Mouse (Mus musculus): ENCODE data around the gene Ccdc84. TPM values are rescaled to one million over a fixed set of nuclear protein-coding genes. Genes with fewer than 3 reads are reported as not detected.
A peak's percentile ranks its signal among the peaks of the same experiment; 100 is the strongest.
"Not testable (repeated sequence)": the region's sequence is repeated elsewhere in the genome, so short reads cannot be mapped to it uniquely, and the experiment has no call there.

The Ccdc84 gene
- polyA plus RNA-seq, 1 experiment from 2014 or later, result 36.7 TPM

DNA sequence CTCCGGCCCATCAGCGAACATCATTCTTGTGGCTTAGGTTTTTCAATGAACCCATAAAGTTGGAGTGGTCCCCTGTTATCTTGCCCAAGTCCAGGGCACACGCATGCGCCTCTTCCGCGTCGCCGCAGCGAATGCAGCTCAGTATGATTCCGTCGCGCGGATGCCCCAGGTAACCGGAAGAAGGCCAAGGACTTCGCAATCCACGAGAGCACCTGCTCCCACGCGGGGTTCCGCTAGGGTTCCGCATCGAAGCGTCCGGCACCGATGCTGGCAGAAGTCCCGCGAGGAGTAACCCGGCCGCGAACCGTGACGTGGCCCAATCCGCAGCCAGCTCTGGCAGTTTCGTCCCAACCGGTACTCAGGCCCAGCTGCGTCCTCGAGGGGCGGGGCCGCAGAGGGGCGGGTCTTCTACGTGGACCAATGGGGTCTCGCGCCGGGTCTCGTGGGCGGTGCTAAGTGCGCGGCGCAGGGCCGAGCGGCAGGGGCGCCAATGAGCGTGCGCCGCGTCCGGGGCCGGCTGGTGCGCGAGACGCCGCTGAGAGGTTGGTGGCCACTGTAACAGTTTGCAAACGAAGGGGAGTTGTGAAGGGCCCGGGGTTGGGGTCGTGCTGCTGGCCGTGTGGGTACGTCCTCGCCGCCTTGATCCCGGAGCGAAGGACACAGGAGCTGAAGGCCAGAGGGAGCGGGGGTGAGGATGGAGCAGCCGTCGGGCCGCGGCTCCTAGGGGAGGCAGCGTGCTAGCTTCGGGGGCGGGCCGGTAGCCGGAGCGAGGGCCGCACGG lies 39.1 kb downstream of the Ccdc84 start, which contains the start of gene Hyou1:
Gene Hyou1 (plus strand): TSS at position 437 of the 781 bp plus-strand sequence.
- H3K36me3 ChIP-seq, result peaks cover 35% of the 10 kb centered on the region
- H3K4me1 ChIP-seq, result peaks cover 19% of the 10 kb centered on the region
- H3K27ac ChIP-seq, result peak within 1 kb of the TSS; percentile 87
- ATAC-seq (ENCODE audit: low FRiP score), result peak; percentile 97
- H3K27me3 ChIP-seq, result no peaks in the 10 kb centered on the region
- H3K4me3 ChIP-seq, result peak within 1 kb of the TSS; percentile 83
- no peaks in the 10 kb centered on the region for H3K9me3 ChIP-seq (replicated peaks)
- H3K9ac ChIP-seq, result peak within 1 kb of the TSS; percentile 94
- WGBS, result under 1% methylated on average over 83 of the region's 83 CpGs
- H3K4me2 ChIP-seq (replicated peaks), result peak within 1 kb of the TSS; percentile 97

DNA sequence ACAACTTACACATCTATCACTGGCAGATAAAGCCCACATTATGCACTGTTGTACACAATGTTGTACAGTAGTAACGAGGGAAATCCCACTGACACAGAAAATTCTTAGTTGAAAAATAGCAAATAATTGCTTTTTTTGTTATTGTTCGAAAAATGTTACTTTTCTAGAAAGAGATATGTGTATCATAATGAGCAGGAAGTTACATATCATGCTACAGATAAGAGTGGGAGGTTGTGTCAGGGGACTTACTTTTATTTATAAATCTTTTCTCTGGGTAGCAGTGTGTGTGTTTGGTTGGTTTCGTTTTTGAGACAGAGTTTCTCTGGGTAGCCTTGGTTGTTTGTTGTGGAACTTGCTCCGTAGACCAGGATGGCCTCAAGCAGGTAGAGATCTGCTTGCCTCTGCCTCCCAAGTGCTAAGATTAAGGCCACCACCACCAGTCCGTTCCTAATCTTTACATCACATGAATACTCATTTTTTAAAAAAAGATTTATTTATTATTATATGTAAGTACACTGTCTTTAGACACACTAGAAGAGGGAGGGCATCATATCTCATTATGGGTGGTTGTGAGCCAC lies 40.1 kb downstream of the Ccdc84 start:
- WGBS, result 92% methylated on average over 5 of the region's 5 CpGs
- H3K9ac ChIP-seq, result peak overlapping the region; percentile 73
- peak overlapping the region; percentile 87; the same call in 1 of the 2 replicates for H3K27ac ChIP-seq
- H3K27me3 ChIP-seq, result no peaks in the 10 kb centered on the region
- H3K4me2 ChIP-seq (replicated peaks), result peak overlapping the region; percentile 97
- peak overlapping the region; percentile 83 for H3K4me3 ChIP-seq
- peaks cover 24% of the 10 kb centered on the region for H3K36me3 ChIP-seq
- H3K4me1 ChIP-seq, result peaks cover 19% of the 10 kb centered on the region
- ATAC-seq (ENCODE audit: low FRiP score), result no peak
- no peaks in the 10 kb centered on the region for H3K9me3 ChIP-seq (replicated peaks)

DNA sequence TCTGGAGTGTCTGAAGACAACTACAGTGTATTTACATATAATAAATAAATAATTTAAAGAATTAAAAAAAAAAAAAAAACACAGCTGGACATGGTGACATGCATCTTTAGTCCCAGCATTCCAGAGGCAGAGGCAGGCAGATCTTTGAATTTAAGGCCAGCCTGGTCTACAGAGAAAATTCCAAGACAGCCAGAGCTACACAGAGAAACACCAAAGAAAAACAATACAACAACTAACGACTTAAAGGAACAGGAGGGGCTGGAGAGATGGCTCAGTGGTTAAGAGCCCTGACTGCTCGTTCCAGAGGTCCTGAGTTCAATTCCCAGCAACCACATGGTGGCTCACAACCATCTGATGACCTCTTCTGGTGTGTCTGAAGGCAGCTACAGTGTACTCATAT lies 41.0 kb downstream of the Ccdc84 start:
- not testable (repeated sequence) for H3K9me3 ChIP-seq (replicated peaks); H3K9ac ChIP-seq; H3K27ac ChIP-seq; ATAC-seq (ENCODE audit: low FRiP score); H3K27me3 ChIP-seq; H3K4me2 ChIP-seq (replicated peaks); H3K4me3 ChIP-seq
- Histone ChIP-seq H3K4me1 (peaks cover 19% of the 10 kb centered on the region), H3K36me3 (peaks cover 15% of the 10 kb centered on the region)
- 94% methylated on average over 2 of the region's 2 CpGs for WGBS

DNA sequence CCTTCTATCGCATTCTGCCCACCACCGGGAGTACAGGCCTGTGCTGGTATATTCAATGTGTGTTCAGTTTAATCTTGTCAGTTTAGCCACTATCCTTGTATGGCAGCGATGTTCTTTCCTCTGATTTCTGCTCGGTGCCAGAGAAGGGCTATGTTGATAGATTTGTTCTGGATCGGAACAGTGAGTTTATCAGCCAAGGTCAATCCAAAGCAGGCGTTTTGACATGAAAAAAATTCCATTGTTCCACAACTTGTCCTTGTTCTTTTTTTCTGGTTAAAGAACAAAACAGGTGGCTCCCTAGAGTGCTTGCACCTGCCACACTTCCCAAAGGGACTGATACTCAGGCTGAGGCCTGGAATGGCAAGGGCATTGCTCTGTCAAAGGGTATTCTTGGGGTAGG lies 42.2 kb downstream of the Ccdc84 start:
- H3K4me3 ChIP-seq, result no peak overlapping the region
- no peak for ATAC-seq (ENCODE audit: low FRiP score)
- no peaks in the 10 kb centered on the region for H3K9me3 ChIP-seq (replicated peaks)
- peaks cover 18% of the 10 kb centered on the region for H3K4me1 ChIP-seq
- peaks cover 3% of the 10 kb centered on the region for H3K36me3 ChIP-seq
- no peaks in the 10 kb centered on the region for H3K27me3 ChIP-seq
- WGBS, result 87% methylated on average over 6 of the region's 6 CpGs
- H3K27ac ChIP-seq, result no peak overlapping the region
- no peak overlapping the region for H3K4me2 ChIP-seq (replicated peaks)
- H3K9ac ChIP-seq, result no peak overlapping the region

DNA sequence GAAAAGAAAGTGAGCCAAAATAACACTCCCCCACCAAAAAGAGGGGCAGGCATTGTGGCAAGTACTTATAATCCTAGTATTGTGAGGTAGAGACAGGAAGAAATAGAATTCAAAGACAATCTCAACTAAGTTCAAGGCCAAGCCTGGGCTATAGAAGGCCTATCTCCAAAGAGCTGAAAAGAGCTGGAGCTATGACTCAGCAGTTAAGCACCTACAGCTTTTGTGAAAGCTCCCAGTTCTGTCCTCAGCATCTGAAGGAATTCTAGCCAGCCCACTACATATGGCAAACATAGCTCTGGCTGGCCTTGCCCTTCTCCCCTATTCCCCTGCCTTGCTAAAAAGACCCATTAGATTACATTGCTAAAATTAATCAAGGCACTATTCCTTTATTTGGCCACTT lies 45.0 kb downstream of the Ccdc84 start:
- Histone ChIP-seq H3K4me2 (replicated peaks) (no peak overlapping the region), H3K27ac (no peak overlapping the region), H3K27me3 (no peaks in the 10 kb centered on the region), H3K9me3 (replicated peaks) (no peaks in the 10 kb centered on the region), H3K4me1 (peaks cover 2% of the 10 kb centered on the region), H3K9ac (no peak overlapping the region), H3K36me3 (no peaks in the 10 kb centered on the region), H3K4me3 (no peak overlapping the region)
- no peak for ATAC-seq (ENCODE audit: low FRiP score)

DNA sequence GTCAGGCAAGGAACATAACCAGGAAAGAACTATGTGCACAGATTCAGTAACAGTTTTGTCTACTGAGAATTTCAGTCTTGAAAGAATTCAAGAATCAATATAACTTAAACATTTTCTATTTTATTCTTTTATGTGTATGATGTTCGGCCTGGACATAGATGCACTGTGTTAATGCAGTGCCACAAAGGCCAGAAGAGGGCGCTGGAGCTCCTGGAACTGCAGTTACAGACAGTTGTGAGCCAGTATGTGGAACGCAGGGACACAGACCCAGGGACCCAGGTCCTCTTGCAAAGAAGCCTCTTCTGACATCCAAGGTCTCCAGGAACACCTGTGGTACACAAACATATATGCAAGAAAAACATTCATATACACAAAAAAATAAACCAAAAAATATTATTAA lies 53.9 kb downstream of the Ccdc84 start:
- H3K27ac ChIP-seq, result no peak overlapping the region
- no peak overlapping the region for H3K4me3 ChIP-seq
- H3K4me1 ChIP-seq, result peaks cover 8% of the 10 kb centered on the region
- WGBS, result 53% methylated on average over 3 of the region's 3 CpGs
- no peak overlapping the region for H3K9ac ChIP-seq
- peaks cover 2% of the 10 kb centered on the region; the same call in 1 of the 2 replicates for H3K27me3 ChIP-seq
- no peaks in the 10 kb centered on the region for H3K9me3 ChIP-seq (replicated peaks)
- no peak overlapping the region for H3K4me2 ChIP-seq (replicated peaks)
- H3K36me3 ChIP-seq, result peaks cover 1% of the 10 kb centered on the region; the same call in 1 of the 2 replicates
- no peak for ATAC-seq (ENCODE audit: low FRiP score)

DNA sequence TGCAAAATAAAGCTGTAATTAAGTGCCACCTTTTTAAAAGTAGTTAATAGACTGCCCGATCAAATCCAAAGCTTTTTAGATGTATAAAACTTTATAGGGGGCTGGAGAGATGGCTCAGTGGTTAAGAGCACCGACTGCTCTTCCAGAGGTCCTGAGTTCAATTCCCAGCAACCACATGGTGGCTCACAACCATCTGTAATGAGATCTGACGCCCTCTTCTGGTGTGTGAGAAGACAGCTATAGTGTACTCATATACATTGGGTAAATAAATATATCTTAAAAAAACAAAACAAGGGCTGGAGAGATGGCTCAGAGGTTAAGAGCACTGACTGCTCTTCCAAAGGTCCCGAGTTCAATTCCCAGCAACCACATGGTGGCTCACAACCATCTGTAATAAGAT lies 56.4 kb downstream of the Ccdc84 start:
- ATAC-seq (ENCODE audit: low FRiP score), result peak; percentile 63; the same call in 1 of the 2 replicates
- not testable (repeated sequence) for H3K9ac ChIP-seq; H3K9me3 ChIP-seq (replicated peaks); H3K27me3 ChIP-seq
- peaks cover 22% of the 10 kb centered on the region for H3K36me3 ChIP-seq
- WGBS, result 44% methylated on average over 4 of the region's 4 CpGs
- peak overlapping the region; percentile 90 for H3K4me3 ChIP-seq
- peak overlapping the region; percentile 66 for H3K27ac ChIP-seq
- peaks cover 10% of the 10 kb centered on the region for H3K4me1 ChIP-seq
- H3K4me2 ChIP-seq (replicated peaks), result peak overlapping the region; percentile 89

DNA sequence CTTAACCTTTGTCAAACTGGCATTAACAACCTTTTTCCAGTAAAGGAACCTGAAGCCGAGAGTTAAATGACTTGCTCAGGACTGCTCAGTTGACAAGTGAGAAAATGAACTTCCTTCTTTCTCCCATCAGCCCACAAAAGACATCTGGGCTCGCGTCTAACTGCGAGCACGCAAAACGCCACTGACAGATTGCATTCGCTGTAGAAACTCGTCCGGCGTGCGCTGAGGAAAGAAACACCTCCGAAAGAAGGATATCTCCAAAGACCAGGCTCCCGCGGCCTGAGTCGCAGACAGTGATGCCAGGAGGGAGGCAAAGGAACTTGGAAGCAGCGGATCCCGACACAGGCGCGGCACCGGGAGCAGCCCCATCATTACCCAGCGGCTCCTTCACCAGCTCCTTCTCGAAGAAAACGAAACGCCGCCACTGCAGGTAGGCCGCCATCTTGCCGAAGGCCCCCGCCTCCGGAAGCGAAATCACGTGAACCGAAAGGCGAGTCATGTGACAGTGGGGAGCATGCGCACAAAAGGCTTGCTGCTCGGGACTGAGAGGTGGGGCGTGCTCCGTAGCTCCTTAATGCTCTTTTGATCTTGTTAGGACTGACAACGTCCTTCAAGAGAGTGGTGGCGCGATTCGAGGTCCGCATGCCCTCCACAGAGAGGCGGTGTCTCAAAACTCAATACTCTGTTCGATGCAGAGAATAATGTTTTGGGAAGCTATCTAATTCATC lies 57.0 kb downstream of the Ccdc84 start, which contains the start of gene Vps11:
Gene Vps11 (minus strand): TSS at position 481 of the 728 bp plus-strand sequence.
- peaks cover 2% of the 10 kb centered on the region; the same call in 1 of the 2 replicates for H3K27me3 ChIP-seq
- ATAC-seq (ENCODE audit: low FRiP score), result peak; percentile 85
- H3K36me3 ChIP-seq, result peaks cover 28% of the 10 kb centered on the region
- peaks cover 10% of the 10 kb centered on the region for H3K4me1 ChIP-seq
- peak within 1 kb of the TSS; percentile 89 for H3K9ac ChIP-seq
- H3K27ac ChIP-seq, result peak within 1 kb of the TSS; percentile 66
- 1% methylated on average over 44 of the region's 44 CpGs for WGBS
- peak within 1 kb of the TSS; percentile 89 for H3K4me2 ChIP-seq (replicated peaks)
- peak within 1 kb of the TSS; percentile 90 for H3K4me3 ChIP-seq
- no peaks in the 10 kb centered on the region for H3K9me3 ChIP-seq (replicated peaks)

Small RNA genes lying within 50 kb of the gene (microRNA-seq; reads per million reads assigned to microRNA genes)
- gene Mir7085, result not detected

Other genes with a start within 250 kb of the Ccdc84 start
- 26.2 and 30.5 TPM in 2 replicates for gene Cbl, start 184.5 kb downstream of the Ccdc84 start, polyA plus RNA-seq (2016; fragmentation: Nextera tagmentation; extraction: Ambion mirVana)
- gene Ccdc153, start 177.9 kb downstream of the Ccdc84 start, polyA plus RNA-seq (2016; fragmentation: Nextera tagmentation; extraction: Ambion mirVana), result not detected in 2 replicates
- 0.15 TPM in 1 of 2 replicates, not detected in the other for gene Pdzd3, start 167.1 kb downstream of the Ccdc84 start, polyA plus RNA-seq (2016; fragmentation: Nextera tagmentation; extraction: Ambion mirVana)
- 5.1 and 5.6 TPM in 2 replicates for gene Nlrx1, start 150.0 kb downstream of the Ccdc84 start, polyA plus RNA-seq (2016; fragmentation: Nextera tagmentation; extraction: Ambion mirVana)
- gene Abcg4, start 130.0 kb downstream of the Ccdc84 start, polyA plus RNA-seq (2016; fragmentation: Nextera tagmentation; extraction: Ambion mirVana), result 12.9 and 13.5 TPM in 2 replicates
- 28.9 and 32.5 TPM in 2 replicates for gene Hinfp, start 112.9 kb downstream of the Ccdc84 start, polyA plus RNA-seq (2016; fragmentation: Nextera tagmentation; extraction: Ambion mirVana)
- gene C2cd2l, start 98.3 kb downstream of the Ccdc84 start, polyA plus RNA-seq (2016; fragmentation: Nextera tagmentation; extraction: Ambion mirVana), result 20.2 and 22.2 TPM in 2 replicates
- gene Dpagt1, start 92.5 kb downstream of the Ccdc84 start, polyA plus RNA-seq (2016; fragmentation: Nextera tagmentation; extraction: Ambion mirVana), result 37.3 and 41.3 TPM in 2 replicates
- gene H2afx, start 83.9 kb downstream of the Ccdc84 start, polyA plus RNA-seq (2016; fragmentation: Nextera tagmentation; extraction: Ambion mirVana), result 273 and 290 TPM in 2 replicates
- gene Hmbs, start 74.3 kb downstream of the Ccdc84 start, polyA plus RNA-seq (2016; fragmentation: Nextera tagmentation; extraction: Ambion mirVana), result 99.4 and 103 TPM in 2 replicates
- gene Vps11, start 56.9 kb downstream of the Ccdc84 start, polyA plus RNA-seq (2016; fragmentation: Nextera tagmentation; extraction: Ambion mirVana), result 35.2 and 36.2 TPM in 2 replicates
- gene Hyou1, start 39.1 kb downstream of the Ccdc84 start, polyA plus RNA-seq (2016; fragmentation: Nextera tagmentation; extraction: Ambion mirVana), result 35.8 and 39.1 TPM in 2 replicates
- 38.7 TPM in 2 replicates for gene Slc37a4, start 21.7 kb downstream of the Ccdc84 start, polyA plus RNA-seq (2016; fragmentation: Nextera tagmentation; extraction: Ambion mirVana)
- gene Rps25, start 11.4 kb downstream of the Ccdc84 start, polyA plus RNA-seq (2016; fragmentation: Nextera tagmentation; extraction: Ambion mirVana), result 1,265 and 1,340 TPM in 2 replicates
- 256 and 259 TPM in 2 replicates for gene Trappc4, start 11.0 kb downstream of the Ccdc84 start, polyA plus RNA-seq (2016; fragmentation: Nextera tagmentation; extraction: Ambion mirVana)
- not detected in 2 replicates for gene Foxr1, start 22.6 kb upstream of the Ccdc84 start, polyA plus RNA-seq (2016; fragmentation: Nextera tagmentation; extraction: Ambion mirVana)
- gene Upk2, start 36.4 kb upstream of the Ccdc84 start, polyA plus RNA-seq (2016; fragmentation: Nextera tagmentation; extraction: Ambion mirVana), result not detected in 2 replicates
- gene Bcl9l, start 64.3 kb upstream of the Ccdc84 start, polyA plus RNA-seq (2016; fragmentation: Nextera tagmentation; extraction: Ambion mirVana), result 12.3 and 15.5 TPM in 2 replicates
- gene Cxcr5, start 143.3 kb upstream of the Ccdc84 start, polyA plus RNA-seq (2016; fragmentation: Nextera tagmentation; extraction: Ambion mirVana), result not detected in 2 replicates
- 25.9 and 26.8 TPM in 2 replicates for gene Ddx6, start 186.3 kb upstream of the Ccdc84 start, polyA plus RNA-seq (2016; fragmentation: Nextera tagmentation; extraction: Ambion mirVana)

Data from hindbrain, embryonic 12.5 days (tissue).